In the genomic region with DNA sequence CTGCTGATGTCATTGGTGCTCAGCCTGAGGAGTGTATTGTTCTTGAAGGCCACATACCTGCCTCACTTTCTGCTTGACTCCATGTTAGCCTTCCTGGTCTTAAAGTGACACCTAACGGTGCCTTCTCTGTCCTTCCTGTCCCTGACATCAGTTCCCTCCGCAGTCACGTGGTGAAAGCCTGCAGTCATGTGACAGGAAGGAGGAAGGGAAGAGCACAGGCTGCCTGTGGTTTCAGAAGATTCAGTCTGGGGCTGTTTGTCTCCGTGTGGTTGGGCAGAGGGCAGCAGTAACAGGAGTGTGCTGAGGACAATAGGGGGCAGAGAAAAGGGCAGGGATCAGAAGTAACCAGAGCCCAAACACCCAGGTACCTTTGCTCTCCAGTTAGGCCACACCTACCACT, we compare ENCODE assay signal across 17 mouse cellular contexts.
A peak's percentile ranks its signal among the peaks of the same experiment; 100 is the strongest.
DNase-seq lines count a peak whose midpoint lies in the region; ATAC-seq and TF ChIP-seq lines count a peak whose summit lies in the region.
"Had no signal": no experiment of that assay in that cellular context is flagged by ENCODE, and none has a peak within 500 bp of the region (broad histone marks: within the 10 kb centered on the region; RNA-seq: fewer than 3 reads in every experiment).

No protein-coding gene starts in this region.

- no peak overlapping the region for H3K9ac ChIP-seq in kidney, embryonic 16.5 days (replicated peaks; ENCODE audit: low read length)
- H3K9ac ChIP-seq: forebrain, embryonic 13.5 days; heart, embryonic 12.5 days; hindbrain, embryonic 14.5 days; limb, embryonic 13.5 days; liver, embryonic 15.5 days had no signal

- no peak for TF ChIP-seq POLR2A in kidney, adult 2 months (IDR thresholded peaks at IDR 0.05; ENCODE audit: low read depth, low read length)

- no peak for TF ChIP-seq CTCF in kidney, adult 2 months (conservative IDR thresholded peaks at IDR 0.05; ENCODE audit: insufficient read depth, insufficient read length, low read depth, low read length)
- TF ChIP-seq CTCF in C2C12 (IDR thresholded peaks at IDR 0.05; ENCODE audit: control insufficient read depth, insufficient read depth, insufficient read length), result no peak

- H3K9me3 ChIP-seq in kidney, embryonic 16.5 days (ENCODE audit: low read length), result no peaks in the 10 kb centered on the region
- H3K9me3 ChIP-seq: forebrain, embryonic 13.5 days; limb, embryonic 13.5 days; liver, embryonic 15.5 days had no signal

- H3K4me3 ChIP-seq in kidney, adult 2 months (ENCODE audit: insufficient read depth, low read depth, low read length), result no peak overlapping the region
- H3K4me3 ChIP-seq in kidney, embryonic 16.5 days (ENCODE audit: low read length), result no peak overlapping the region
- no peak overlapping the region for H3K4me3 ChIP-seq in C2C12 (ENCODE audit: insufficient read depth, poor library complexity, severe bottlenecking)
- H3K4me3 ChIP-seq: forebrain, embryonic 13.5 days; heart, embryonic 12.5 days; limb, embryonic 13.5 days; liver, embryonic 15.5 days had no signal

- H3K27ac ChIP-seq in kidney, adult 2 months (ENCODE audit: insufficient read depth, low read depth, low read length), result no peak overlapping the region
- H3K27ac ChIP-seq in kidney, embryonic 16.5 days (ENCODE audit: low read length), result no peak overlapping the region
- H3K27ac ChIP-seq: forebrain, embryonic 13.5 days; hindbrain, embryonic 14.5 days; limb, embryonic 13.5 days; liver, embryonic 15.5 days had no signal

- 59% methylated on average over 4 of the region's 4 CpGs for WGBS in kidney, adult 2 months
- 73% methylated on average over 4 of the region's 4 CpGs for WGBS in kidney, embryonic 16.5 days

- no peaks in the 10 kb centered on the region for H3K27me3 ChIP-seq in kidney, adult 2 months (replicated peaks; ENCODE audit: control insufficient read depth, insufficient read depth, low read length)
- no peaks in the 10 kb centered on the region for H3K27me3 ChIP-seq in kidney, embryonic 16.5 days (ENCODE audit: insufficient read depth, low read length)
- no peaks in the 10 kb centered on the region for H3K27me3 ChIP-seq in C2C12 (ENCODE audit: control insufficient read depth, insufficient read depth, insufficient read length)
- H3K27me3 ChIP-seq in splenic B cell, adult 2 months (ENCODE audit: control insufficient read depth, insufficient read depth, low read length, poor library complexity, severe bottlenecking), result no peaks in the 10 kb centered on the region
- H3K27me3 ChIP-seq: forebrain, embryonic 13.5 days; heart, embryonic 12.5 days; limb, embryonic 13.5 days; liver, embryonic 15.5 days had no signal

- DNase-seq in kidney, adult 2 months, result peak; percentile 14
- DNase-seq in T-cell, adult 2 months (ENCODE audit: low spot score), result peak; percentile 8
- DNase-seq in splenic B cell, adult 2 months (ENCODE audit: low read depth, low spot score), result peak; percentile 6
- DNase-seq in right cerebral cortex, postnatal 25 days, result no peak
- DNase-seq in gastrocnemius, adult 18-20 months (ENCODE audit: low spot score), result no peak
- no peak for DNase-seq in adrenal gland, postnatal 36 days
- DNase-seq: cerebellum, postnatal 36 days; kidney, postnatal 4 days; lung, postnatal 14 days had no signal

- H3K4me2 ChIP-seq in kidney, embryonic 16.5 days (replicated peaks; ENCODE audit: low read depth, low read length), result no peak overlapping the region
- H3K4me2 ChIP-seq: forebrain, embryonic 13.5 days; heart, embryonic 12.5 days; hindbrain, embryonic 14.5 days; limb, embryonic 13.5 days; liver, embryonic 15.5 days had no signal

- ATAC-seq in kidney, embryonic 16.5 days (ENCODE audit: low FRiP score, low TSS enrichment), result no peak
- ATAC-seq: forebrain, embryonic 13.5 days; intestine, postnatal 0 days had no signal

- no peaks in the 10 kb centered on the region for H3K36me3 ChIP-seq in kidney, adult 2 months (ENCODE audit: control insufficient read depth, insufficient read depth, low read length)
- 0 out of 2 replicates have a peak, but pooled peaks cover 3% of the 10 kb centered on the region for H3K36me3 ChIP-seq in kidney, embryonic 16.5 days (ENCODE audit: insufficient read depth, low read length)
- H3K36me3 ChIP-seq in C2C12 (ENCODE audit: control insufficient read depth, insufficient read depth), result peaks cover 23% of the 10 kb centered on the region
- no peaks in the 10 kb centered on the region for H3K36me3 ChIP-seq in splenic B cell, adult 2 months (ENCODE audit: control insufficient read depth, insufficient read depth, low read length, poor library complexity, severe bottlenecking)
- H3K36me3 ChIP-seq: liver, embryonic 15.5 days had no signal

- H3K79me3 ChIP-seq in C2C12 (ENCODE audit: low read depth), result no peaks in the 10 kb centered on the region

- no peaks in the 10 kb centered on the region for H3K79me2 ChIP-seq in C2C12 (ENCODE audit: control insufficient read depth, insufficient read depth)

- H3ac ChIP-seq in C2C12 (ENCODE audit: control insufficient read depth, insufficient read length, low read depth), result no peak overlapping the region

- H3K4me1 ChIP-seq in kidney, adult 2 months (ENCODE audit: control insufficient read depth, insufficient read depth, low read length), result no peaks in the 10 kb centered on the region
- H3K4me1 ChIP-seq in kidney, embryonic 16.5 days (ENCODE audit: insufficient read depth, low read length), result 0 out of 2 replicates have a peak, but pooled peaks cover 2% of the 10 kb centered on the region
- H3K4me1 ChIP-seq: forebrain, embryonic 13.5 days; limb, embryonic 13.5 days; liver, embryonic 15.5 days had no signal

TF ChIP-seq in C2C12, 6 proteins besides CTCF, POLR2A, EP300 and RAD21:
- TF ChIP-seq USF1 (IDR thresholded peaks at IDR 0.05; ENCODE audit: low read depth) (peak; percentile 39), FOSL1 (IDR thresholded peaks at IDR 0.05; ENCODE audit: insufficient read depth, low read length, poor library complexity, severe bottlenecking) (no peak)

Comparison
In these comparisons a context has a peak if more than half of its experiments do, and no peak if none do; other contexts are left out.
1. DNase-seq: peak in kidney, adult 2 months (single experiment), T-cell, adult 2 months (single experiment) and splenic B cell, adult 2 months (single experiment); none in right cerebral cortex, postnatal 25 days (single experiment), gastrocnemius, adult 18-20 months (single experiment) and adrenal gland, postnatal 36 days (0 of 2).